Mouse (Mus musculus): Measurements from ENCODE around the gene Dcaf12.

The Dcaf12 gene

GRCm38 (mm10) chr4:41310567-41311563 lies 3.8 kb downstream of the Dcaf12 start:
- no peak for DNase-seq (ENCODE audit: low spot score in 2 of 2)

GRCm38 (mm10) chr4:41307406-41307805 lies 7.3 kb downstream of the Dcaf12 start:
- DNase-seq (ENCODE audit: low spot score in 2 of 2), result no peak

- DNase-seq (ENCODE audit: low spot score in 2 of 2), result peak in 1 of 2 experiments; percentile 49
These were observed 10.4 kb downstream of the Dcaf12 start for GRCm38 (mm10) chr4:41304302-41304701.

GRCm38 (mm10) chr4:41303671-41304070 lies 11.0 kb downstream of the Dcaf12 start:
- DNase-seq (ENCODE audit: low spot score in 2 of 2), result no peak

GRCm38 (mm10) chr4:41298976-41299375 lies 15.7 kb downstream of the Dcaf12 start:
- no peak for DNase-seq (ENCODE audit: low spot score in 2 of 2)

- no peak for DNase-seq (ENCODE audit: low spot score in 2 of 2)
These were observed 18.7 kb downstream of the Dcaf12 start for GRCm38 (mm10) chr4:41295960-41296359.

- DNase-seq (ENCODE audit: low spot score in 2 of 2), result no peak
These were observed 19.2 kb downstream of the Dcaf12 start for GRCm38 (mm10) chr4:41295507-41295906.

GRCm38 (mm10) chr4:41293907-41294306 lies 20.8 kb downstream of the Dcaf12 start:
- no peak for DNase-seq (ENCODE audit: low spot score in 2 of 2)

- peak in 1 of 2 experiments; percentile 12 for DNase-seq (ENCODE audit: low spot score in 2 of 2)
These were observed 24.9 kb downstream of the Dcaf12 start for GRCm38 (mm10) chr4:41289802-41290201.

- DNase-seq (ENCODE audit: low spot score in 2 of 2), result peak in 1 of 2 experiments; percentile 34
These were observed 28.3 kb downstream of the Dcaf12 start for GRCm38 (mm10) chr4:41286420-41286819.

- no peak for DNase-seq (ENCODE audit: low spot score in 2 of 2)
These were observed 30.6 kb downstream of the Dcaf12 start for GRCm38 (mm10) chr4:41284087-41284486.

- DNase-seq (ENCODE audit: low spot score in 2 of 2), result no peak
These were observed 38.8 kb downstream of the Dcaf12 start for GRCm38 (mm10) chr4:41275927-41276326.

- peak; percentile 99 for DNase-seq (ENCODE audit: low spot score in 2 of 2)
These were observed 39.5 kb downstream of the Dcaf12 start, which contains the start of gene Ubap2 for GRCm38 (mm10) chr4:41274980-41275850. TSS of gene Ubap2 (minus strand) at chr4:41275144.

GRCm38 (mm10) chr4:41274377-41274979 lies 40.2 kb downstream of the Dcaf12 start:
- DNase-seq (ENCODE audit: low spot score in 2 of 2), result no peak

GRCm38 (mm10) chr4:41268133-41268532 lies 46.6 kb downstream of the Dcaf12 start:
- no peak for DNase-seq (ENCODE audit: low spot score in 2 of 2)

GRCm38 (mm10) chr4:41266350-41266749 lies 48.3 kb downstream of the Dcaf12 start:
- no peak for DNase-seq (ENCODE audit: low spot score in 2 of 2)

GRCm38 (mm10) chr4:41260691-41261090 lies 54.0 kb downstream of the Dcaf12 start:
- DNase-seq (ENCODE audit: low spot score in 2 of 2), result no peak

- no peak for DNase-seq (ENCODE audit: low spot score in 2 of 2)
These were observed 55.7 kb downstream of the Dcaf12 start for GRCm38 (mm10) chr4:41259019-41259418.

GRCm38 (mm10) chr4:41257752-41258151 lies 56.9 kb downstream of the Dcaf12 start:
- no peak for DNase-seq (ENCODE audit: low spot score in 2 of 2)

- peak; percentile 38 to 42 for DNase-seq (ENCODE audit: low spot score in 2 of 2)
These were observed 59.0 kb downstream of the Dcaf12 start for GRCm38 (mm10) chr4:41255564-41256210.

GRCm38 (mm10) chr4:41253756-41254155 lies 60.9 kb downstream of the Dcaf12 start:
- no peak for DNase-seq (ENCODE audit: low spot score in 2 of 2)

Data from left cerebral cortex, adult 9 months (tissue).